Mouse (Mus musculus): ENCODE results near the gene Neu2. TPM values are rescaled to one million over a fixed set of nuclear protein-coding genes. Genes with fewer than 3 reads are reported as not detected.

Neu2 gene
- polyA plus RNA-seq, 1 experiment, result not detected

- 4% methylated on average over 21 of the region's 21 CpGs for WGBS
- no peak for TF ChIP-seq POLR2A (IDR thresholded peaks at IDR 0.05; ENCODE audit: borderline replicate concordance, control insufficient read depth, low read depth, low read length)
- no peak for TF ChIP-seq CTCF (IDR thresholded peaks at IDR 0.05; ENCODE audit: control insufficient read depth, insufficient read depth, low read length)
- H3K27ac ChIP-seq (ENCODE audit: control insufficient read depth, insufficient read depth, low read depth, low read length, poor library complexity), result peak overlapping the region; percentile 10
- no peaks in the 10 kb centered on the region for H3K4me1 ChIP-seq (ENCODE audit: control insufficient read depth, insufficient read depth, low read length)
- peak overlapping the region; percentile 31 for H3K4me3 ChIP-seq (replicated peaks; ENCODE audit: control insufficient read depth, low read depth, low read length)
Observed at GRCm38 (mm10) chr1:87607385-87608091, 97.8 kb downstream of the Neu2 start.

- no peaks in the 10 kb centered on the region for H3K4me1 ChIP-seq (ENCODE audit: control insufficient read depth, insufficient read depth, low read length)
- no peak overlapping the region for H3K4me3 ChIP-seq (replicated peaks; ENCODE audit: control insufficient read depth, low read depth, low read length)
- TF ChIP-seq POLR2A (IDR thresholded peaks at IDR 0.05; ENCODE audit: borderline replicate concordance, control insufficient read depth, low read depth, low read length) (no peak; the same call in 1 of the 2 replicates), CTCF (IDR thresholded peaks at IDR 0.05; ENCODE audit: control insufficient read depth, insufficient read depth, low read length) (peak; percentile 87)
- 29% methylated on average over 7 of the region's 7 CpGs for WGBS
- H3K27ac ChIP-seq (ENCODE audit: control insufficient read depth, insufficient read depth, low read depth, low read length, poor library complexity), result no peak overlapping the region
Observed at GRCm38 (mm10) chr1:87608416-87609046, 98.8 kb downstream of the Neu2 start.

- Histone ChIP-seq H3K27ac (ENCODE audit: control insufficient read depth, insufficient read depth, low read depth, low read length, poor library complexity) (no peak overlapping the region), H3K4me3 (replicated peaks; ENCODE audit: control insufficient read depth, low read depth, low read length) (no peak overlapping the region), H3K4me1 (ENCODE audit: control insufficient read depth, insufficient read depth, low read length) (no peaks in the 10 kb centered on the region; the same call in 1 of the 2 replicates)
- WGBS, result 85% methylated on average over 2 of the region's 2 CpGs
- no peak for TF ChIP-seq POLR2A (IDR thresholded peaks at IDR 0.05; ENCODE audit: borderline replicate concordance, control insufficient read depth, low read depth, low read length)
- TF ChIP-seq CTCF (IDR thresholded peaks at IDR 0.05; ENCODE audit: control insufficient read depth, insufficient read depth, low read length), result no peak
Observed at GRCm38 (mm10) chr1:87614576-87615295, 105.0 kb downstream of the Neu2 start.

GRCm38 (mm10) chr1:87620211-87620668, 110.6 kb downstream of the Neu2 start, which contains the start of gene Inpp5d:
Inpp5d (plus strand) TSS chr1:87620312.
- TF ChIP-seq CTCF (IDR thresholded peaks at IDR 0.05; ENCODE audit: control insufficient read depth, insufficient read depth, low read length) (0 out of 2 replicates have a peak, but pooled peaks have one; percentile 4), POLR2A (IDR thresholded peaks at IDR 0.05; ENCODE audit: borderline replicate concordance, control insufficient read depth, low read depth, low read length) (peak; percentile 80)
- WGBS, result under 1% methylated on average over 12 of the region's 12 CpGs
- peak within 1 kb of the TSS; percentile 96 for H3K27ac ChIP-seq (ENCODE audit: control insufficient read depth, insufficient read depth, low read depth, low read length, poor library complexity)
- peaks cover 21% of the 10 kb centered on the region for H3K4me1 ChIP-seq (ENCODE audit: control insufficient read depth, insufficient read depth, low read length)
- peak within 1 kb of the TSS; percentile 87 for H3K4me3 ChIP-seq (replicated peaks; ENCODE audit: control insufficient read depth, low read depth, low read length)

- 3% methylated on average over 6 of the region's 6 CpGs for WGBS
- peaks cover 21% of the 10 kb centered on the region for H3K4me1 ChIP-seq (ENCODE audit: control insufficient read depth, insufficient read depth, low read length)
- TF ChIP-seq CTCF (IDR thresholded peaks at IDR 0.05; ENCODE audit: control insufficient read depth, insufficient read depth, low read length) (no peak), POLR2A (IDR thresholded peaks at IDR 0.05; ENCODE audit: borderline replicate concordance, control insufficient read depth, low read depth, low read length) (no peak)
- H3K4me3 ChIP-seq (replicated peaks; ENCODE audit: control insufficient read depth, low read depth, low read length), result peak overlapping the region; percentile 87
- H3K27ac ChIP-seq (ENCODE audit: control insufficient read depth, insufficient read depth, low read depth, low read length, poor library complexity), result peak overlapping the region; percentile 96
Observed at GRCm38 (mm10) chr1:87620693-87621092, 111.0 kb downstream of the Neu2 start.

GRCm38 (mm10) chr1:87621146-87621857, 111.6 kb downstream of the Neu2 start:
- Histone ChIP-seq H3K27ac (ENCODE audit: control insufficient read depth, insufficient read depth, low read depth, low read length, poor library complexity) (peak overlapping the region; percentile 96), H3K4me3 (replicated peaks; ENCODE audit: control insufficient read depth, low read depth, low read length) (peak overlapping the region; percentile 87), H3K4me1 (ENCODE audit: control insufficient read depth, insufficient read depth, low read length) (peaks cover 21% of the 10 kb centered on the region)
- 2% methylated on average over 9 of the region's 9 CpGs for WGBS
- no peak for TF ChIP-seq CTCF (IDR thresholded peaks at IDR 0.05; ENCODE audit: control insufficient read depth, insufficient read depth, low read length)
- TF ChIP-seq POLR2A (IDR thresholded peaks at IDR 0.05; ENCODE audit: borderline replicate concordance, control insufficient read depth, low read depth, low read length), result no peak

- H3K4me3 ChIP-seq (replicated peaks; ENCODE audit: control insufficient read depth, low read depth, low read length), result peak overlapping the region; percentile 87
- TF ChIP-seq CTCF (IDR thresholded peaks at IDR 0.05; ENCODE audit: control insufficient read depth, insufficient read depth, low read length) (no peak), POLR2A (IDR thresholded peaks at IDR 0.05; ENCODE audit: borderline replicate concordance, control insufficient read depth, low read depth, low read length) (no peak)
- 5% methylated on average over 3 of the region's 3 CpGs for WGBS
- peak overlapping the region; percentile 96 for H3K27ac ChIP-seq (ENCODE audit: control insufficient read depth, insufficient read depth, low read depth, low read length, poor library complexity)
- H3K4me1 ChIP-seq (ENCODE audit: control insufficient read depth, insufficient read depth, low read length), result peaks cover 24% of the 10 kb centered on the region
Observed at GRCm38 (mm10) chr1:87621858-87622279, 112.2 kb downstream of the Neu2 start.
